Mouse (Mus musculus) hindbrain, embryonic 10.5 days (tissue): Measurements from ENCODE around the gene Fam104a. TPM values are rescaled to one million over a fixed set of nuclear protein-coding genes. Genes with fewer than 3 reads are reported as not detected.
A peak's percentile ranks its signal among the peaks of the same experiment; 100 is the strongest.

Experiments
- DNase-seq: peaks from one replicate; pipeline ENCODE4 v3.0.0-alpha.2; 2017; ENCODE audit warnings: low spot score
- H3K27ac ChIP-seq: fragments of 300-500 bp; sonication (generic); 2 replicates; pipeline ENCODE4 v1.5.1; 2016; ENCODE audit warnings: mild to moderate bottlenecking, moderate library complexity
- H3K27me3 ChIP-seq: fragments of 300-500 bp; sonication (generic); 2 replicates; pipeline ENCODE4 v1.6.1; 2016; ENCODE audit warnings: mild to moderate bottlenecking; ENCODE audit not compliant: poor library complexity, insufficient read depth, severe bottlenecking
- H3K36me3 ChIP-seq: fragments of 300-500 bp; sonication (generic); 2 replicates; pipeline ENCODE4 v1.6.1; 2016; ENCODE audit warnings: mild to moderate bottlenecking, moderate library complexity
- H3K4me1 ChIP-seq: fragments of 300-500 bp; sonication (generic); replicated peaks from 2 replicates; pipeline ENCODE4 v1.6.1; 2016; ENCODE audit warnings: mild to moderate bottlenecking
- H3K4me3 ChIP-seq: fragments of 300-500 bp; sonication (generic); 2 replicates; pipeline ENCODE4 v1.5.1; 2016; ENCODE audit warnings: mild to moderate bottlenecking, moderate library complexity
- H3K9me3 ChIP-seq: fragments of 300-500 bp; sonication (generic); 2 replicates; pipeline ENCODE4 v1.6.1; 2016; ENCODE audit warnings: mild to moderate bottlenecking, moderate library complexity
- WGBS: fragments of 180-500 bp; shearing (Covaris S2); methylation state at CpG from one replicate; pipeline ENCODE4 v1.1.7; 2016; 5-methylcytosine and 5-hydroxymethylcytosine counted together
- polyA plus RNA-seq: library from polyadenylated mRNA; unstranded; fragments of >200 nt; fragmentation: Nextera tagmentation; extraction: Ambion mirVana; gene quantifications from 2 replicates; pipeline ENCODE4 v1.2.1, GENCODE M21; 2016

Gene Fam104a
- polyA plus RNA-seq, 1 experiment from 2014 or later: 58.8 TPM

DNA sequence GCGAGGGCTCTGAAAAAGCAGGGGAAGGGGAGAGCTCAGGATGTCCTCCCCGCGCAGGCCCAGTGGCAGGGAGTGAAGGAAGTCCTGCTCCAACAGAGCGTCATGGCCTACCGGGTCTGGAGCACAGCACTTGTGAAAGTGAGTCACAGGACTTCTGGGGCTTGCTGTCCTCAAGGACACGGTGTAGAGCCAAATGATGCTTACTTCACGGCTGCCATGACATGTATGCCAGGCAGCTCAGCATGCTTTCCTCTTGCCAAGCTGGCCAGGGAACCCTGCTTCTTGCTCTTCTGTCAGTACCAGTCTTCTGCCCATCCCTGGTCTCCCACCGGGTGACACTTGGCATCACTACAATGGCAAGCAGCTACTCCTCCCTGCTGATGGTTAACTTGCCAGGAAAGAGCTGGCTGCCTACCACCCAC is 27.4 kb downstream of the Fam104a start:
- DNase-seq: no peak
- WGBS: 89% methylated on average over 8 of the region's 8 CpGs
- Histone ChIP-seq H3K27ac (0 out of 2 replicates have a peak overlapping the region, but pooled peaks have one; percentile 23), H3K4me3 (no peak overlapping the region), H3K9me3 (no peaks in the 10 kb centered on the region), H3K36me3 (peaks cover 100% of the 10 kb centered on the region), H3K27me3 (no peaks in the 10 kb centered on the region), H3K4me1 (peaks cover 38% of the 10 kb centered on the region)

GRCm38 (mm10) chr11:113654561-113655270 is 29.2 kb downstream of the Fam104a start:
- DNase-seq: no peak
- no peaks in the 10 kb centered on the region for H3K27me3 ChIP-seq
- WGBS: 84% methylated on average over 18 of the region's 18 CpGs
- H3K9me3 ChIP-seq: no peaks in the 10 kb centered on the region
- H3K36me3 ChIP-seq: peaks cover 88% of the 10 kb centered on the region
- H3K27ac ChIP-seq: no peak overlapping the region
- no peak overlapping the region for H3K4me3 ChIP-seq
- H3K4me1 ChIP-seq: peaks cover 55% of the 10 kb centered on the region

GRCm38 (mm10) chr11:113654105-113654504 is 29.9 kb downstream of the Fam104a start:
- no peak overlapping the region for H3K4me3 ChIP-seq
- H3K36me3 ChIP-seq: peaks cover 82% of the 10 kb centered on the region
- DNase-seq: no peak
- 93% methylated on average over 15 of the region's 15 CpGs for WGBS
- no peaks in the 10 kb centered on the region for H3K9me3 ChIP-seq
- peaks cover 56% of the 10 kb centered on the region for H3K4me1 ChIP-seq
- H3K27me3 ChIP-seq: no peaks in the 10 kb centered on the region
- no peak overlapping the region for H3K27ac ChIP-seq

GRCm38 (mm10) chr11:113652516-113652915 is 31.4 kb downstream of the Fam104a start:
- 0 out of 2 replicates have a peak overlapping the region, but pooled peaks have one; percentile 20 for H3K4me3 ChIP-seq
- H3K27me3 ChIP-seq: no peaks in the 10 kb centered on the region
- no peaks in the 10 kb centered on the region for H3K9me3 ChIP-seq
- 88% methylated on average over 6 of the region's 6 CpGs for WGBS
- DNase-seq: no peak
- peaks cover 64% of the 10 kb centered on the region for H3K4me1 ChIP-seq
- H3K36me3 ChIP-seq: peaks cover 66% of the 10 kb centered on the region
- H3K27ac ChIP-seq: peak overlapping the region; percentile 76; the same call in 1 of the 2 replicates

DNA sequence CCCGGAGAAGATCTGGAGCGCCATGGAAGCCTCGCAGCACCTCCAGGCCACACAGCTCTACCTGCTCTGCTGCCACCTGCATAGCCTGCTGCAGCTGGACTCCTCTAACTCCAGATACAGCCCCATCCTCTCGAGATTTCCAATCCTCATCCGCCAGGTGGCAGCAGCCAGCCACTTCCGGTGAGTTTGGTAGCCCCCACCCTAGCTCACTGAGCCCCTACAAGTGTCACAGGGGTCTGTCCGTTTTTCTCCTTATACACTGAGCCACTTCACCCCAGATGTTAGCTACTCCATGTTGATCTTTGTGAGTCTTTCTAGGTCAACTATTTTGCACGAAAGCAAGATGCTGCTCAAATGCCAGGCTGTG is 32.1 kb downstream of the Fam104a start:
- 45% methylated on average over 8 of the region's 8 CpGs for WGBS
- Histone ChIP-seq H3K4me3 (peak overlapping the region; percentile 20), H3K36me3 (peaks cover 60% of the 10 kb centered on the region), H3K27ac (peak overlapping the region; percentile 76), H3K4me1 (peaks cover 62% of the 10 kb centered on the region), H3K9me3 (no peaks in the 10 kb centered on the region), H3K27me3 (no peaks in the 10 kb centered on the region)
- DNase-seq: peak; percentile 58

DNA sequence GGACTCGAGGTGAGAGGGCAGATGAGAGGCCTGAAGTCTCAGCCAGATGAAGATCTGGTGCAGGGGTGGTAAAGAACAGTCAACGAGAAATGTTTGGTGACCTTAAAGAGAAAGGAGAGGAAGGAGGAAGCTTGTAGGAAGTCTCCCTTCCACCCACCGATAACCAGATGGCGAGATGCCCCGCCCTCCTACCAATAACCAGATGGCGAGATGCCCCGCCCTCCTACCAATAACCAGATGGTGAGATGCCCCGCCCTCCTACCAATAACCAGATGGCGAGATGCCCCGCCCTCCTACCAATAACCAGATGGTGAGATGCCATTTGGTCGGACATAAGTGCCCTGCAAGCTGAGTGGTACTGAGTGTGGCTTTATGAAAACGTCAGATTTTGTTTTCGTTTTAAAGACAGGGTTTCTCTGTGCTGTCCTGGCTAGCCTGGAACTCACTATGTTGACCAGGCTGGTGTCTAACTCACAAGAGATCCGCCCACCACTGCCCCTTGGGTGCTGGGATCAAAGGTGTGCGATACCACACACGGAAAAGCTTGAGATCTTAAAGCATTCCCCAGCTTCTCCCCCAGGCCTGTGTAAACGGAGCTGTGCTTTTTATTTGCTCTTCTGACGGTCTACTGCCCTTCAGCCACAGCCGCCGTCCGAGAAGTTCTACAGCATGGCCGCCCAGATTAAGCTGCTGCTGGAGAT is 32.6 kb downstream of the Fam104a start:
- peak; percentile 29 for DNase-seq
- H3K4me3 ChIP-seq: peak overlapping the region; percentile 77

GRCm38 (mm10) chr11:113649353-113650210 is 34.4 kb downstream of the Fam104a start, which contains the start of gene Slc39a11:
TSS of gene Slc39a11 (minus strand) at chr11:113650079.
- DNase-seq: peak; percentile 86
- Histone ChIP-seq H3K4me3 (peak within 1 kb of the TSS; percentile 77), H3K36me3 (peaks cover 37% of the 10 kb centered on the region), H3K27ac (peak within 1 kb of the TSS; percentile 94), H3K9me3 (no peaks in the 10 kb centered on the region), H3K4me1 (peaks cover 54% of the 10 kb centered on the region), H3K27me3 (no peaks in the 10 kb centered on the region; the same call in 1 of the 2 replicates)
- WGBS: under 1% methylated on average over 91 of the region's 91 CpGs

More for the DNA sequence above, 32.6 kb downstream of the Fam104a start:
- Histone ChIP-seq H3K27ac (peak overlapping the region; percentile 80), H3K27me3 (no peaks in the 10 kb centered on the region; the same call in 1 of the 2 replicates), H3K4me1 (peaks cover 57% of the 10 kb centered on the region), H3K36me3 (peaks cover 55% of the 10 kb centered on the region), H3K9me3 (no peaks in the 10 kb centered on the region)
- WGBS: 70% methylated on average over 22 of the region's 22 CpGs

DNA sequence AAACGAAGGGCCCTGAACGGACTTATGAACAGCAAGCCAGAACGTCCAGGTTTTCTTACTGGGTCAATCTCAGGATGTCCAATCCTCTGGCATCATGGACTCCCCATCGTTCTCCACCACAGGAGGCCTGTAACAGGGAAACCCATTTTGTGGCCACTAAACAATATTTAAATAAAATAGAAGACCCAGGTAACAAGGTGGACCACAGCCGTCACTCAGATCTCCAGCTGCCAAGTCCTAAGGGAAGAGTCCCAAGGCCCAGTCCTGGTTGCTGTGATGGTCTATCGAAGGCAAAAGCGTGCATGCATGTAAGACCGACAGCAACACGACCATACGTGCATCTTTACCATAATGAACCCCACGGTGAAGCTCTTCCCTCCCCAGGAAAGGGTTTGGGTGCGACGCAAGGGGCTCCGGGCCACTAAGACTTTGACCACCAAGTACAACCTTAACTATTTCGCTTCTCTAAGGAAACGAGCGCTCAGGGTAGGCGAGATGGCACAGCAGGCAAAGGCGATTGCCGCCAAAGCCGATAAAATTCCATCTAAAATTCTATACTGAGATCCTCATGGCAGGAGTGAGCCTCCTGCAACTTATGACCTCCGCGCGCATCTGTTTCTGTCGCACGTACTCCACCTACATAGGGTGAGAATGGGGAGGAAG is 35.1 kb downstream of the Fam104a start, which contains the start of gene Cog1:
Gene Cog1, plus strand, starts transcription at position 480 of the 663 bp plus-strand sequence.
- Histone ChIP-seq H3K36me3 (peaks cover 29% of the 10 kb centered on the region), H3K4me3 (peak within 1 kb of the TSS; percentile 77), H3K9me3 (no peaks in the 10 kb centered on the region), H3K27me3 (peaks cover 2% of the 10 kb centered on the region; the same call in 1 of the 2 replicates), H3K27ac (peak within 1 kb of the TSS; percentile 94), H3K4me1 (peaks cover 49% of the 10 kb centered on the region)
- 38% methylated on average over 26 of the region's 26 CpGs for WGBS
- no peak for DNase-seq

GRCm38 (mm10) chr11:113648152-113648551 is 35.8 kb downstream of the Fam104a start:
- H3K27me3 ChIP-seq: peaks cover 3% of the 10 kb centered on the region; the same call in 1 of the 2 replicates
- H3K36me3 ChIP-seq: peaks cover 23% of the 10 kb centered on the region
- peak overlapping the region; percentile 16; the same call in 1 of the 2 replicates for H3K4me3 ChIP-seq
- H3K4me1 ChIP-seq: peaks cover 46% of the 10 kb centered on the region
- no peaks in the 10 kb centered on the region for H3K9me3 ChIP-seq
- peak; percentile 86 for DNase-seq
- peak overlapping the region; percentile 72 for H3K27ac ChIP-seq
- WGBS: 4% methylated on average over 15 of the region's 15 CpGs

- DNase-seq: no peak
- Histone ChIP-seq H3K4me3 (no peak overlapping the region), H3K9me3 (0 out of 2 replicates have a peak, but pooled peaks cover under 1% of the 10 kb centered on the region), H3K36me3 (no peaks in the 10 kb centered on the region), H3K27ac (no peak overlapping the region), H3K27me3 (peaks cover 3% of the 10 kb centered on the region; the same call in 1 of the 2 replicates), H3K4me1 (peaks cover 18% of the 10 kb centered on the region)
- WGBS: 89% methylated on average over 3 of the region's 3 CpGs
Measured at GRCm38 (mm10) chr11:113645181-113645580, 38.8 kb downstream of the Fam104a start.

GRCm38 (mm10) chr11:113638680-113639079 is 45.3 kb downstream of the Fam104a start:
- WGBS: 93% methylated on average over 12 of the region's 12 CpGs
- Histone ChIP-seq H3K9me3 (peaks cover 8% of the 10 kb centered on the region; the same call in 1 of the 2 replicates), H3K27me3 (no peaks in the 10 kb centered on the region), H3K27ac (no peak overlapping the region), H3K4me1 (no peaks in the 10 kb centered on the region), H3K36me3 (0 out of 2 replicates have a peak, but pooled peaks cover 5% of the 10 kb centered on the region), H3K4me3 (no peak overlapping the region)
- DNase-seq: no peak
